Mouse (Mus musculus): Measurements from ENCODE around the gene Zfp1.
"Not testable (repeated sequence)": the region's sequence is repeated elsewhere in the genome, so short reads cannot be mapped to it uniquely, and the experiment has no call there.

The Zfp1 gene

GRCm38 (mm10) chr8:111625694-111626527 is 17.3 kb upstream of the Zfp1 start:
- peak; percentile 81 for DNase-seq (ENCODE audit: low spot score)

GRCm38 (mm10) chr8:111626528-111626820 is 16.7 kb upstream of the Zfp1 start:
- no peak for DNase-seq (ENCODE audit: low spot score)

- DNase-seq (ENCODE audit: low spot score): no peak
These were observed 16.3 kb upstream of the Zfp1 start for GRCm38 (mm10) chr8:111626933-111627332.

- DNase-seq (ENCODE audit: low spot score): no peak
These were observed 15.3 kb upstream of the Zfp1 start for GRCm38 (mm10) chr8:111627923-111628322.

GRCm38 (mm10) chr8:111628401-111628800 is 14.8 kb upstream of the Zfp1 start:
- DNase-seq (ENCODE audit: low spot score): no peak

GRCm38 (mm10) chr8:111628894-111629501 is 14.2 kb upstream of the Zfp1 start:
- no peak for DNase-seq (ENCODE audit: low spot score)

- DNase-seq (ENCODE audit: low spot score): no peak
These were observed 13.1 kb upstream of the Zfp1 start, which contains the start of gene Ldhd for GRCm38 (mm10) chr8:111630105-111630521. TSS of gene Ldhd (minus strand) at chr8:111630374.

GRCm38 (mm10) chr8:111631589-111631988 is 11.6 kb upstream of the Zfp1 start:
- DNase-seq (ENCODE audit: low spot score): no peak

- DNase-seq (ENCODE audit: low spot score): no peak
These were observed 10.2 kb upstream of the Zfp1 start for GRCm38 (mm10) chr8:111632976-111633375.

- DNase-seq (ENCODE audit: low spot score): no peak
These were observed 5.1 kb upstream of the Zfp1 start for GRCm38 (mm10) chr8:111638086-111638485.

- DNase-seq (ENCODE audit: low spot score): no peak
These were observed 2.1 kb upstream of the Zfp1 start for GRCm38 (mm10) chr8:111641064-111641463.

- no peak for DNase-seq (ENCODE audit: low spot score)
These were observed 705 bp upstream of the Zfp1 start for GRCm38 (mm10) chr8:111642496-111642895.

- no peak for DNase-seq (ENCODE audit: low spot score)
These were observed 300 bp upstream of the Zfp1 start for GRCm38 (mm10) chr8:111642939-111643263.

GRCm38 (mm10) chr8:111644286-111645051 is 1.3 kb downstream of the Zfp1 start:
- not testable (repeated sequence) for DNase-seq (ENCODE audit: low spot score)

- no peak for DNase-seq (ENCODE audit: low spot score)
These were observed 2.5 kb downstream of the Zfp1 start for GRCm38 (mm10) chr8:111645715-111646114.

GRCm38 (mm10) chr8:111648834-111649233 is 5.6 kb downstream of the Zfp1 start:
- DNase-seq (ENCODE audit: low spot score): no peak

GRCm38 (mm10) chr8:111650651-111651050 is 7.5 kb downstream of the Zfp1 start:
- no peak for DNase-seq (ENCODE audit: low spot score)

GRCm38 (mm10) chr8:111653524-111653923 is 10.3 kb downstream of the Zfp1 start:
- no peak for DNase-seq (ENCODE audit: low spot score)

GRCm38 (mm10) chr8:111657312-111657854 is 14.2 kb downstream of the Zfp1 start:
- no peak for DNase-seq (ENCODE audit: low spot score)

- DNase-seq (ENCODE audit: low spot score): no peak
These were observed 15.7 kb downstream of the Zfp1 start for GRCm38 (mm10) chr8:111658819-111659423.

GRCm38 (mm10) chr8:111662473-111662872 is 19.3 kb downstream of the Zfp1 start:
- peak; percentile 75 for DNase-seq (ENCODE audit: low spot score)

GRCm38 (mm10) chr8:111666751-111667150 is 23.6 kb downstream of the Zfp1 start:
- no peak for DNase-seq (ENCODE audit: low spot score)
